Mouse (Mus musculus) layer of hippocampus, postnatal 10 days (tissue): ENCODE measurements around the gene Abca6. TPM values are rescaled to one million over a fixed set of nuclear protein-coding genes. Genes with fewer than 3 reads are reported as not detected.
A peak's percentile ranks its signal among the peaks of the same experiment; 100 is the strongest.

ENCODE experiments used
- DNase-seq, 2 experiments: peaks; one replicate each; pipeline ENCODE4 v3.0.0; 2021; ENCODE audit warnings: low spot score in 2 of 2
- total RNA-seq, 2 experiments: library from RNA; stranded (reverse); gene quantifications; 2 replicates each; pipeline ENCODE4 v1.2.3; 2021

Abca6 gene
- total RNA-seq, 2 experiments from 2014 or later = 1.4 to 1.6 TPM

- no peak for DNase-seq
Observed at GRCm38 (mm10) chr11:110196561-110197306, 54.8 kb downstream of the Abca6 start.

GRCm38 (mm10) chr11:110195310-110195709, 56.3 kb downstream of the Abca6 start:
- DNase-seq = no peak

GRCm38 (mm10) chr11:110171212-110171611, 80.4 kb downstream of the Abca6 start:
- DNase-seq = no peak

GRCm38 (mm10) chr11:110167459-110168251, 83.9 kb downstream of the Abca6 start, which contains the start of gene Abca9:
Gene Abca9 (minus strand): TSS chr11:110168196.
- peak; percentile 14 to 20 for DNase-seq

- DNase-seq = no peak
Observed at GRCm38 (mm10) chr11:110165822-110166221, 85.8 kb downstream of the Abca6 start.

GRCm38 (mm10) chr11:110165409-110165808, 86.2 kb downstream of the Abca6 start:
- DNase-seq = no peak

GRCm38 (mm10) chr11:110157059-110157458, 94.5 kb downstream of the Abca6 start:
- DNase-seq = no peak

GRCm38 (mm10) chr11:110155985-110156384, 95.6 kb downstream of the Abca6 start:
- no peak for DNase-seq

- DNase-seq = no peak
Observed at GRCm38 (mm10) chr11:110147640-110148039, 103.9 kb downstream of the Abca6 start.

GRCm38 (mm10) chr11:110145421-110145820, 106.2 kb downstream of the Abca6 start:
- DNase-seq = no peak

GRCm38 (mm10) chr11:110130760-110131159, 120.8 kb downstream of the Abca6 start:
- DNase-seq = no peak

Other genes starting within 250 kb of the Abca6 start
- 1 to 10 TPM; 5.9 to 6.3 TPM for gene Abca8a, start 155.8 kb downstream of the Abca6 start, total RNA-seq
- 1 to 10 TPM; 7.1 to 7.6 TPM for gene Abca9, start 83.6 kb downstream of the Abca6 start, total RNA-seq
- 10 to 100 TPM; 30.0 to 31.9 TPM for gene Abca5, start 85.9 kb upstream of the Abca6 start, total RNA-seq
- 10 to 100 TPM; 28.8 to 31.1 TPM for gene Map2k6, start 147.3 kb upstream of the Abca6 start, total RNA-seq